Mouse (Mus musculus) left cerebral cortex, postnatal 36 days (tissue): ENCODE results near the gene Actl6a. TPM values are rescaled to one million over a fixed set of nuclear protein-coding genes. Genes with fewer than 3 reads are reported as not detected.
A peak's percentile ranks its signal among the peaks of the same experiment; 100 is the strongest.
"Not testable (repeated sequence)": the region's sequence is repeated elsewhere in the genome, so short reads cannot be mapped to it uniquely, and the experiment has no call there.

Source experiments
- DNase-seq, 2 experiments: peaks; one replicate each; pipeline ENCODE4 v3.0.0; 2021 to 2022; ENCODE audit warnings: low spot score in 2 of 2, mixed read lengths in 1 of 2
- intact Hi-C: fragments of 180-260 bp; cut with DNase I; formaldehyde crosslinking; loops from one replicate; pipeline ENCODE4 v1.15.1; 2025
- total RNA-seq, 2 experiments: library from RNA; stranded (reverse); gene quantifications; 2 replicates each; pipeline ENCODE4 v1.2.3; 2021

Actl6a gene
- total RNA-seq, 2 experiments from 2014 or later, result 16.6 to 18.0 TPM

DNA sequence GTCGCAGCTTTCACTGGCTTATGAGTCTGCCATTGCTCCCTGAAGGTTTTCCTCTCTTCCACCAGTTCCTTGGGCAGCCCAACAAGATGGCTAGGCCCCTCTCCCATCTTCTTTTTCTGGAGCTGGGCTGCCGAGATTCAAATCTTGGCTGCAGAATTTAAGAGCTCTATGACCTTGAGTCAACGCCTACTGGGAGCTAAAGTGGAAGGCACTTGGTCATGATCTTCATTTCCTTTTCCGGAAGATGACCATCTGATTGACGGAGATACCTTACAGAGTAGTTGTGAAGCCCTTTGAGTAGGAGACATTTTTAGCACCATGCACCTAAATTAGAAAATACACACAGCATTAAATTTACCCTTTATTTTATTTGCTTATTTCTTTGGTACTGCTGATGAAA, 32.5 kb downstream of the Actl6a start:
- DNase-seq, result no peak
- intact Hi-C loops, result loop anchor here (5.0 kb wide), 1 partner anchor 1064 kb away; no protein-coding TSS in a partner anchor

DNA sequence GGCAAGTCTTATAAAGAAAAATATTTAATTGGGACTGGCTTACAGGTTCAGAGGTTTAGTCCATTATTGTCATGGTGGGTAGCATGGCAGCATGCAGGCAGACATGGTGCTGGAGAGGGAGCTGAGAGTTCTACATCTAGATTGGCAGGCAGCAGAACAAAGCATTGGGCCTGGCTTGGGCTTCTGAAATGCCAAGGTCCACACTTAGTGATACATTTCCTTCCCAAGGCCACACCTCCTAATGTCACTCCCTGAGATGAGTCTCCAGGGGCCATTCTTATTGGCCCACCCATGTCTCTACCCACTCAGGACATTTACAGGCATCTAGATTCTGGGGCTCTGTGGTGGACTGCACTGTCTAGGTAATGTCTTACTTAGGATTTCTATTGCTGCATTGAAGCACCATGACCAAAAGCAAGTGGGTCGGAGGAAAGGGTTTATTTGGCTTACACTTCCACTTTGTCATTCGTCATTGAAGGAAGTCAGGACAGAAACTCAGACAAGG, 36.2 kb downstream of the Actl6a start:
- intact Hi-C loops, result no loop called here
- DNase-seq, result no peak

DNA sequence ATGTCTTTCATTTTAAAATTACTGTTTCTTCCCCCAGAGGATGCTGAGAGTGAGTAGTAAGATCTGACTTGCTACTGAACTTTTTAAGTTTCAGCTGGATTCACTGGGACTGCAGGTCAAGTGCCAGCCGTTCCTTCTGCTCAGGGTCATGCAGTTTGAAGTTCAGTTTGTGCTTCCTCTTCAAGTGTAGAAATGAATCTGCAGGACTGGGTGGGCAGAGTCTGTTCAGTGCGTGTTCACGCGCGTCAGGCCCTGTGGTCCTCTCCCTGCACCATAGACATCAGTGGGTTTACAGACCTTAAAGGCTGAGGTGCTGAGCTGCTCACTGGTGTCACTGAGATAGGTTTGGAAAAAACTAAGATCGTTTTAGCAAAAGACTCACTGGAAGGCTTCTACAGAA, 38.9 kb downstream of the Actl6a start:
- intact Hi-C loops, result no loop called here
- DNase-seq, result no peak

DNA sequence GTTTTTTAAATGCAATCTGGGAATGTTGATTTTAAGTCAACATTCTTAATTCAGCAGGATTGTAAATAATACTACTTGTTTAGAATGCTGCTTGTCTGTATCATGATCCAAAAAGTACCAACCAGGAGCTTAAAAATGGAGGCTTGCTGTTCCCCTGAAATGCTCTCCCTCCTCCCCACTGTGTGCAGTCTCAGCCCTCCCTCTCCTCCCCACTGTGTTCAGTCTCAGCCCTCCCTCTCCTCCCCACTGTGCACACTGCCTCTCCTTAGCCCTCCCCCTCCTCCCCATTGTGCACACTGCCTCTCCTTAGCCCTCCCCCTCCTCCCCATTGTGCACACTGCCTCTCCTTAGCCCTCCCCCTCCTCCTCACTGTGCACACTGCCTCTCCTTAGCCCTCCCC, 39.3 kb downstream of the Actl6a start:
- intact Hi-C loops, DNase-seq: not testable (repeated sequence)

DNA sequence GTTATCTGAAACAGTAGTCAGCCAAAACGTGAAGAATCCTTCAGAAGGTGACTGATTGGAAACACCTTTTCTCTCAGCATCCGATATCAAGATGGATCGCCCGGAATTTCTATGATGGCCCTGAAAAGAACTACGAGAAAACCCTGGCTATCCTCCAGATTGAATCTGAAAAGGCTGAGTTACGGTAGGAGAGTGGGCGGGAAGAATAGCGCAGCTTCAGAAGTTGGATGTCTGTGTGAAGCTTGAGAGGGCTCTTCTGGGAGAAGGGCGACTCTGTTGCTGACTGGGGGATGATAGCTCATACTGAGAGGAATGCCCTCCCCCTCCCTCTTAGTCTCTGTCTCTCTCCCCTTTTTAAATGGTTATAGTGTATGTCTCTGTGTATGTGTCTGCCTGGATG, 42.3 kb downstream of the Actl6a start:
- peak in 1 of 2 experiments; percentile 19 for DNase-seq
- intact Hi-C loops, result no loop called here

DNA sequence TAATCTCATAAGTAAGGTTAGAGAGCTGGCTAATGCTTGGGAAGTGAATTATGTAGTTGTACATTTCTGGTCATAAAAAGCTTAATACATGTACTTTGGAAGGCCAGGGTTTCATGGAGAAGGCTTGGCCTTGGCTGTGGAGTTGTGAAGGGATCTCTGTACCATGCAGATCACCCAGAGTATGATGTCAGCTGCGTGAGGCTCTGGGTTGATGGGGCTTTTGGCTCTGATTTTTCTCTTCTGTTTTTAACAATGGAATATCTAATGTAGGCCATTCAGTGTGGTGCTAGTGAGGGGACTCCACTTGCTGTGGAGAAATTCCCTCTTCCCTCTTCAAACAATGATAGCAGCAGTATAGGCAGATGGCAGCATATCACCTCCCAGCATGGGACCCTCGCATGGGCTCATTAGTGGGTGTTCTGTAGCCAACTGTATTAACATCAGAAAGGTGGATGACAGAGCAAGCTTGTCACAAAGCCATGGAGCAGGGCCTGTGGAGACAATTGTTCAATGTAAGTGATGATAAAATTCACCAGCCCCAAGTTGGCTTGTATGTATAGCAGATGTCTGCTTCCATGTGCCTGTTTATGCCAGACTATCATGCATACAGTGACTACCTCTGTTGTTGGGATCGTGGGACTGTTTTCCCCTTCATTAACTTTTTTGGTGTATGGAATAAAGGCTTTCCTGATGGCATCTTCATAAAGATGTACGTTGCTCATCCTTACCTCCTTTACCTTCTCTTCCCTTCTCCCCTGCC, 43.9 kb downstream of the Actl6a start:
- DNase-seq, result no peak
- intact Hi-C loops, result no loop called here

DNA sequence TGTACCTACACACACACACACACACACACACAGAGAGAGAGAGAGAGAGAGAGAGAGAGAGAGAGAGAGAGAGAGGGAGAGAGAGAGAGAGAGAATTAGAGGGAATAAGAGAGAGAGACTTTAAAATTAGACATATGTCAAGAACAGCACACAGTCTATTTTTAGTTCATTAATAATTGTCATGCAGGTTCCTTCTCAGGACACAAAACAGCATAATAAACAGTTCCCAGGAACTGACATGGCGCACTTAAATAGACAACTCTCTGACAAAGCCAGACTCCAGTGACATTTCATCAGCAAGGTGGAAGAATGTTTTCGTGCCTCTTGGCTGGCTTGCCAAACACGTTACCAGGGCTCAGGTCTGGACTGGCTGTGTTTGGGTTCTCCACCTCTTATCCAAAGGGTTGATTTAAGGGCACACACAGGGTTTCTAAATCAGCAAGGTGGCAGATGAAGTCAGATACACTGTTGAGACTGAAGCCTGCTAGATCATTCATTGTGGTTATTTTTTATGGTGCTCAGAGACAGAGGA, 48.4 kb downstream of the Actl6a start:
- no peak for DNase-seq
- intact Hi-C loops, result no loop called here

DNA sequence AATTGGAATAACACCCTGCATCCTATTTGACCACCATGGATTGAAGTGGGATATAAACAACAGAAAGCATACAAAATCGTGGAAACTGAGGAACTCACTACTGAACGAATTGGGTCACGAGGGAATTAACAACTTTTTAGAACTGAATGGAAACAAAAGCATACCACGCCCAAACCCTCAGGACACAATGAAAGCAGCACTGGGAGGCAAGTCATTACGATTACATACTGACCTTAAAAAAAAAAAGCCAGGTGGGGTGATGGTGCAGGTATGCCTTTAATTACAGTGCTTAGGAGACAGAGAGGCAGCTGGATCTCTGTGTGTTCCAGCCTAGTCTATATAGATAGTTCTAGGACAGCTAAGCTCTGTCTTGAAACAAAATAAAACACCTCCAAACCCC, 53.1 kb downstream of the Actl6a start:
- DNase-seq, result no peak
- intact Hi-C loops, result no loop called here

DNA sequence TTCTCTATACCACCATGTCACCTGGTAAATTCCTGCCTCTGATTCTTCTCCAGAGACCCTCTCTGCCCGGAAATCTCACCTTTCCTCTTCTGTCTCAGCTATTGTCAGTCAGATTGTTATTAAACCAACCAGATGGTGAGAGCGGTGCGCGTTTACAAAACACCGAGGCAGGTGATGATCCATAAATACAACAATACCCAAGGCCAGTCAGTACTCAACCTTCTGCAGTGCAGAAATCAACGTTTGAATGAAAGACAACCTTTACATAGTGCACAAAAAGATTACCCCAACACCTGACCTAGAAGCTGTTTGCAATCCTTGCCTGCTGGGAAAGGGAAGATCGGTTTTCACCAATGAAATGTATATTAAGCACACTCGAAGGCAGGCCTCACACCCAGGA, 56.9 kb downstream of the Actl6a start:
- DNase-seq, result no peak
- intact Hi-C loops, result no loop called here

DNA sequence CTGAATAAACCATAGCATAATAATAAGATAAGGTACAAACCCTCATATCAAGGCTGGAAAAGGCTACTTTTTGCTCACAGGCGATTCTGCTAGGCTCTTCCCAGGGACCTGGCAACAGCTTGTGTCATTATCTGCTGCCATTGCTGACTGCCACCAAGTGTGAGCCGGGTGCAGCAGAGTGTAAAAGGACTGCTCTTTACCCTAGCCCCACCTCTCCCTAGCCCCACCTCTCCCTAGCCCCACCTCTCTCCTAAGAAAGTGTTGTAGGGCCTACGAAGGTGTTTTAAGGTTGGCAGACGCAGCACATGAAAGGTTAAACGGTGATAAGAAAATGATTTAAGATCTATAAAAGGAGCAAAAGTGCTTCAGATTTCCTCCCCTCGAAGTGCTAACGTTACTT, 57.8 kb downstream of the Actl6a start:
- intact Hi-C loops, result no loop called here
- DNase-seq, result no peak

DNA sequence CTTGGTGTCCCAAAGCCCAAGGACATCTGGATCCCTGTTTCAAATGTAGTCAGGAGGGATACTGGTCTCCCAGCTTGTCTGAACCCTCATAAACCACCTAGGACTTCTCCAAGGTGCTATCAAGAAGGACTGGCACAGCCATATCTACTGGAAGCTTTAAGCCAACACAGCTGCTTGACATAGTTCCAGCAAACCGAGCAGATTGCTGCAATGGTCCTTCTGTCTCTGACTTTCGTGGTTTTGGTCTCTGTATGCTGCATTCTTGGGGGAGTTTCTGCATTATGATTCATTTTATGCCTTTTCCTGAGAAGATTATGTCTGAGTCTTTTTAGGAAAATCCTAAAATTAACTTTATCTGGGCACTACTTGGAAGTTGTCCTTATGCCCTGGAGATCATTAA, 64.7 kb downstream of the Actl6a start:
- no peak for DNase-seq
- intact Hi-C loops, result no loop called here

Other genes starting within 250 kb of the Actl6a start
- gene Kcnmb3, start 214.1 kb upstream of the Actl6a start, total RNA-seq, result under 1 TPM; 0.17 to 0.39 TPM
- gene Zfp639, start 196.0 kb upstream of the Actl6a start, total RNA-seq, result 10 to 100 TPM; 33.1 to 39.1 TPM
- 100 to 1,000 TPM in 1 of 2 experiments, 10 to 100 TPM in 1; 96.7 to 124 TPM for gene Mfn1, start 176.8 kb upstream of the Actl6a start, total RNA-seq
- 10 to 100 TPM; 43.7 to 44.9 TPM for gene Gnb4, start 89.7 kb upstream of the Actl6a start, total RNA-seq
- 100 to 1,000 TPM; 201 to 202 TPM for gene Ndufb5, start 30.7 kb downstream of the Actl6a start, total RNA-seq
- 10 to 100 TPM; 21.4 to 23.4 TPM for gene Mrpl47, start 31.3 kb downstream of the Actl6a start, total RNA-seq
- gene Usp13, start 111.2 kb downstream of the Actl6a start, total RNA-seq, result 10 to 100 TPM; 30.5 to 34.6 TPM